Mouse (Mus musculus): ENCODE results near the gene Gm44511.
"Not testable (repeated sequence)": the region's sequence is repeated elsewhere in the genome, so short reads cannot be mapped to it uniquely, and the experiment has no call there.

Gm44511 gene

DNA sequence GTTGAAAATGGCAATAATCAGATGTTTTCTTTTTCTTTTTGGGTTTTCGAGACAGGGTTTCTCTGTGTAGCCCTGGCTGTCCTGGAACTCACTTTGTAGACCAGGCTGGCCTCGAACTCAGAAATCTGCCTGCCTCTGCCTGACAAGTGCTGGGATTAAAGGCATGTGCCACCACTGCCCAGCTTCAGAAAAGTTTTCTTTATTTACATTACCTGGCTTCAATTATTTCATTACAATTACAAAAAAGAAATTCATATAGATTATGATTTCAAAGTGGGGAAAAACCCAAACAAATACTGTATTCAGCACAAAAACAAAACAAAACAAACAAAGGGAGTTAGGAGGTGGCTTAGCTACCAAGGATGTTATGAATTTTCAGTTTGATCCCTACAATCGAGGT, 14.6 kb upstream of the Gm44511 start:
- not testable (repeated sequence) for DNase-seq (ENCODE audit: low spot score)

- DNase-seq (ENCODE audit: low spot score) = no peak
Measured at GRCm38 (mm10) chr6:128839921-128840320, 13.8 kb upstream of the Gm44511 start.

GRCm38 (mm10) chr6:128839266-128839771, 13.2 kb upstream of the Gm44511 start:
- DNase-seq (ENCODE audit: low spot score) = peak; percentile 75

GRCm38 (mm10) chr6:128838342-128839265, 12.5 kb upstream of the Gm44511 start:
- peak; percentile 90 for DNase-seq (ENCODE audit: low spot score)

GRCm38 (mm10) chr6:128837454-128838341, 11.6 kb upstream of the Gm44511 start:
- DNase-seq (ENCODE audit: low spot score) = no peak

- DNase-seq (ENCODE audit: low spot score) = no peak
Measured at GRCm38 (mm10) chr6:128836955-128837334, 10.8 kb upstream of the Gm44511 start.

DNA sequence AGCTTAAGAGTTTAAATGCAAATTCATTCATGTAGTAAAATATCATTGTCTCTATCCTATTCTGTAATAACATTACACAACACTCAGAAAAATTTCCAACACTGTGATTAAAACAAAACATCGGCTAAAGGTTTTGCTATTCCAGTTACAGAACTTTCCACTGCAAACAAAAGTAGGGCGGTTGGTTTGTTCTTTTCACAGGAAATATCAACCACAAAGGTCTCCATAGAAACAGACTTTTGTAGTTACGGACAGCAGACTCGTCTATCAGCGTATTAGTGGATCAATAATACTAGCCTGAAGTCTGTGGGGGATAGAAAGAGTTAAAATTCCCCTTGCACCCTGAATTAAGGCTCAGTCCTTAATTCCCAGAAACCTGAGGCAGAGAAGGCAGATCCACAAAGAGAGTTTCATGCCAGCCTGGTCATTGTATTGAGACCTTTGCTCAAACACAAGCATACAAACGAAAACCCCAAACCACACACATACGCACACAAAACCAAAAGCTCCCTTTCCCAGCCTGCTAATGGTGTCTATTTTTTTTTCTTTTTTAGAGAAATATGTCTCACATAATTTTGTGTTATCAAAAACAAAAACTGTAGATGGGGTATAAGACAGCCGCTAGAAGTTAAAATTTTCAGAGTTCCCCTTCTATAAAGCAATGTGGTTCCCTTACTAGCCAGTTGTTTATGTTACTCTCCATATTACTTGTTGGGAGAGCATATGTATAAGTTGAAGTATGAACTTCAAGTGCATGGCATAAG, 10.3 kb upstream of the Gm44511 start:
- DNase-seq (ENCODE audit: low spot score) = no peak

DNA sequence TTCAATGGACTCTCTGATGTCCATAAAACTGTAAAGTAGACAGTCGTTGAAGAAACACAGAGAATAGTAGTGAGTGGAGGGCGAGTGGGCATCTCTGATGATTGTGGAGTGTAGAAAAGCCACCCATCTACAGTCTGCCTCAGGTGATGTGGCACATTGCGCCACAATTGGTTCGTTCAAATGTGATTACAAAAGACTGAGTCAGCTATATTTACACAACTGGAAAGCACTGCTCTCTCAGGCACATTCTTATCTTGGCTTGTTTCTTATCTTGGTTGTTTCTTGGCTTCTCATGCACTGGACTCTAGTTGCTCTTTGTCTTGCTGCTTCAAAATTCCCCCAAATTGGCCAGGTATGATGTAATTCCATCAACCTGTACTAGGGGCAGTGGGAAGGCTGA, 9.5 kb upstream of the Gm44511 start:
- no peak for DNase-seq (ENCODE audit: low spot score)

- no peak for DNase-seq (ENCODE audit: low spot score)
Measured at GRCm38 (mm10) chr6:128833046-128833445, 6.9 kb upstream of the Gm44511 start.

DNA sequence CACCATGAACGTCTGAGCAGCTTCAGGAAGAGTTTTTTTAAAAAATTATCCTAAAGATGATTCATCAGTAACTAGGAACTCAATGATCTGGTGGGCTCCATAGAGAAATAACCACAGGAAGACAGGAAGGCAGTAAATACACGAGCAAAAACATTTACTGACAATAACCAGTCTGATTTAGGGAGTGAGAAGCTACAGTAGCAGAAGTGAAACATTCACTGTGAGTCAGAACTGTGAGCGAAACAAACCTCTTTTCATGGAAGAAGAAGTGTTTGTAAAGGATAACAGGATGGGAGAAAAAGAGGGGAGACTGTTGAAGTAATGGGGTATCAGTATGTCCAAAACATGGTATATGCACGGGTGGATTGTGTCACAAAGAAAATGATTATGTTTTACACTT, 3.7 kb upstream of the Gm44511 start:
- DNase-seq (ENCODE audit: low spot score) = no peak

DNA sequence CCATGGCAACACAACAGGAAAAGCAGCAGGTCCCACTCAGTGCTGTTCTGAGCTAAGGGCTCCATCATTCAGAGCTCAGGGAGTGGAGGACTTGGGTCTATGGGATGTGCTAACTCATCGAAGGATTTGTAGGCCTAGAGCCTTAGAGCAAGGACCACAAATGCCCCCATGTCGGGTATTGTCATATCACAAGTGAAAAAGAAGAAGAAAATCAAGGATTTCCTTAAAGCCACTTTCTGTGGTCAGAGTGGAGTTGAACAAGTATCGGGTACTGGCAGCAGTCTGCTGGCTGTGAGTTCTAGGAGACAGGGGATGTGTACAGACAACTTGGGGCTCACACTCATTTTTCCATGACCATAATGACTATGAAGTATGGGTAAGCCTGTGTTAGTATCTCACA, 666 bp upstream of the Gm44511 start:
- no peak for DNase-seq (ENCODE audit: low spot score)

DNA sequence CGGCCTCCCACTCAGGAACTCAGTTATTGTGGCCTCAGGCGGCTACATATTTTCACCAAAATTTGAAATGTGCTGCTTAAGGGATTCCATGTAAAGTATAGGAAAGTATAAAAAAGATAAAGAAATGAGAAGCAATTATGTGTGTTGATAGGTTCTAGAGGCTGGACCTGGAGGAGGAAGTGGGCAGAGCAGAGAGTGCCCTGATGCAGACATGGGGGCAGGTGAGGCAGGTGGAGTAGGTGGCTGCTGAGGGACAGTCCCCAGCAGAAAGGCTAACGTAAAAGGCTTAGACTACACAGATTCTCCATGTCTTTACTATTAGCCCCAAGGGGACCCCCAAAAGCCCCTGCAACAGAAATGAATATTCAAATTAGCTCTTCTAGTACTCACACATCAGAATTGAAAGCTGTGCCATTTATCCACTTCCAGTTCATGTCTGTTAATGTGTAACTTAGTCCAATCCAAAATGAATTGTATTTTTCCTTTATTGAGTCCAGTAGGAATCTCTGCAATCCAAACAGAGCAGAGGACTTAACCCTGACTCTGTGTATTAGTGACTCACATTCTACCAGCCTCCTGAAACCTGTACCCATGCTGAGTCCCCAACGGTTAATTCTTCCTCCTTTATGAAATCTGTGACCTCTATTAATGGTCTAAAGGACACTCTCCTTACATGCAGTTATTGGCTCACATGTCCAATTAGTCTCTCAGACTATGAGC, 7.9 kb downstream of the Gm44511 start:
- DNase-seq (ENCODE audit: low spot score) = no peak

DNA sequence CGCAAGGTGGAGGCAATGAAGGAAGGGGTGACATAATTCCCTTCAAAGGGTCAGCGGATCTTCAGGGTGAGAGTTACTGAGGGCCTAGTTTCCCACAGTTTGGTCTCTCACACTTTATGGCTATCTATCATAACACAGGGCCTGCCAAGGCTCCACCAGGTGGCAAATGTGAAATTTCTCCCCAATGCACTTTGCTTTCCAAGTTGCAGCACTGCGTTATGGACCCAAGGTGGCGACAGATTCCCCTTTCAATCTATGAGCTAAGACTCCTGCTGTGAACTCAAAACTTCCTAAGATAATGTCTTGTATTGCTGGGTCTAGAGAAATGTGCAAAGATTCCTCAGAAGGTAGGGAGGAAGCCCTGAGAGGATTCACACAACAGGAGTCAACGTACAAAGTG, 17.6 kb downstream of the Gm44511 start:
- DNase-seq (ENCODE audit: low spot score) = no peak

GRCm38 (mm10) chr6:128807021-128807420, 19.1 kb downstream of the Gm44511 start:
- no peak for DNase-seq (ENCODE audit: low spot score)

DNA sequence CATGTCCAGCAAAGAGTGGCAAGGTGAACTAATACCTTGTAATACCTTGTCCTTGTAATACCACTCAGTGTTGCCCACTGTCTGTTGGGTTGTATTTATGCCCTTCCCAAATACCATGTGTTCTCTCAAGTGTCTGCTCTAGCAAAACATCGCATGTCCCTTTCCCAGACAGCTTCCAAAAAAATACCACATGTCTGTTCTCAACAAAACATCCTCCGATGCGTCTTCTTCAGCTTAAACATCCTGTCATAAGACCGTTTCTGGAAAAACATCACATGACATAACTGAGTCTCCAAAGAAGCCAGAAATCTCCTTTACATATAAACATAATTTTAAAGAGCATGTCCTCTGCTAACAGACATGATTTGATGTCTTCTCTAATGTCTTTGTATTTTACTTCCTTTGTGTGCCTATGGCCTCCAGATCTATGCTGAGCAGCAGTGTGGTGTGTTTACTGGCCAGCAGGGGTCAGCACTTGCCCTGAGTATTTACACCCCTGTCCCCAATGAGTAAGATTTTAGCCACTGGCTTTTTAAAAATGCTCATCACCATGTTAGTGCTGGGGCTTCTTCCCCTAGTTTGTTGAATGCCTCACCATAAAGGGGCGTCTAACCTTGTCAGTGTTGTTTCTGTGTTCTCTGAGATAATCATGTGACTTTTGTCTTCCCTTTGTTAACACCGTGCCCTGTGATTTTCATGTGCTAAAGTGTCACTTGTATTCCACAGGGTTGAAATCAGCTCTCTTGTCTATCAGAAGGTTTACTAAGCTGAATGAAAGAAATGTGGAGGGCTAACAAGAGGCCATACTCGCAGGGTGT, 21.1 kb downstream of the Gm44511 start:
- peak; percentile 55 for DNase-seq (ENCODE audit: low spot score)

- peak; percentile 95 for DNase-seq (ENCODE audit: low spot score)
Measured at GRCm38 (mm10) chr6:128802999-128803857, 22.9 kb downstream of the Gm44511 start.

- peak; percentile 20 for DNase-seq (ENCODE audit: low spot score)
Measured at GRCm38 (mm10) chr6:128802557-128802956, 23.6 kb downstream of the Gm44511 start.

DNA sequence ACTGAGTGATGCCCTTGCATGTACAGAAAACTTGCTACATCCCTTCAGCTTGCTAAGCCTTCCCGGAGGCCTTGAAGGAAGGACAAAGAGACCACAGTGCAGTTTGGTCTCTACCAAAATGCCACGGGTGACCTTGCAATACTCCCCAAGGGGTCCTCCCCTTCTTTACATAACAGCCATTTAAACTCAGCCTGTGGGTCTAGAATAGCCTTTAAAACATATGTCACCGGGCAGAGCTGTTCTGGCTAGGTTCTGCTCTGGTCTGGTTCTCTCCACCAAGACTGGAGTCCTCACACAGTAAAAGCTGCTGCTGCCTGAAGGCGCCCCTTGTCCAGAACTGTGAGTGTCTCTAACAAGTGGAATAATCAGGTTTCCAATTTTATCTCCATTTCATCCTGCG, 25.4 kb downstream of the Gm44511 start:
- not testable (repeated sequence) for DNase-seq (ENCODE audit: low spot score)

DNA sequence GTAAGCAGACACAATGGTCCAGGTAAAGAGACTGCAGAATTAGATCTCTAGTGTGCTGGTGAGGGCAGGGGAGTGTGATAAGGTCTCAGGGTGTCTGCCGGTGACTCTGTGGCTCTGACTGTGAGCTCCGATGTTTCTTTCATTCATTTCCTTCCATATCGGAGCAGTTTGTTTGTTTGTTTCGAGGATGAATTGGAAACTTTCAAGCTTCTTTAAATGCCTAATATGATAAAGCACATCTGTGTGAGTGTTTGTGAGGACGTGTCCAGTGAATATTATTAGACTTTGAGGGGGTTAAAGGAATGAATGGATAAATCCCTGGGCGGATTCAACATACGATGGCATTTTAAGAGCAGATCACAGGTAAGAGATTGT, 26.2 kb downstream of the Gm44511 start:
- no peak for DNase-seq (ENCODE audit: low spot score)
